Mouse (Mus musculus) CH12.LX (cell line): ENCODE results near the gene Cdyl2. TPM values are rescaled to one million over a fixed set of nuclear protein-coding genes. Genes with fewer than 3 reads are reported as not detected.
A peak's percentile ranks its signal among the peaks of the same experiment; 100 is the strongest.

Experiments used
- DNase-seq: peaks from one replicate; pipeline ENCODE4 v3.0.0-alpha.2; 2013; ENCODE audit errors: extremely low read depth
- H3K27ac ChIP-seq: 2 replicates; pipeline ENCODE4 v1.5.1; 2012; ENCODE audit warnings: low read depth, mild to moderate bottlenecking, control low read depth, moderate library complexity; ENCODE audit not compliant: insufficient read depth
- H3K27me3 ChIP-seq: replicated peaks from 2 replicates; pipeline ENCODE3; 2012; ENCODE audit warnings: inconsistent platforms
- H3K36me3 ChIP-seq, 2 experiments: replicated peaks in 1 of 2; 2 replicates each; pipeline versions ENCODE3 to v1.6.1; 2012; ENCODE audit warnings: inconsistent platforms in 1 of 2, low read length in 1 of 2, mild to moderate bottlenecking in 1 of 2, mixed read lengths in 1 of 2, moderate library complexity in 1 of 2; ENCODE audit not compliant: control insufficient read depth in 1 of 2, insufficient read depth in 1 of 2
- H3K4me1 ChIP-seq, 2 experiments: 2 replicates each; pipeline ENCODE4 v1.6.1; 2012; ENCODE audit warnings: inconsistent platforms in 1 of 2, moderate library complexity in 1 of 2; ENCODE audit not compliant: insufficient read depth in 2 of 2, control insufficient read depth in 1 of 2
- H3K4me2 ChIP-seq: 2 replicates; pipeline ENCODE4 v1.6.1; 2012; ENCODE audit warnings: low read depth, mild to moderate bottlenecking, control low read depth; ENCODE audit not compliant: poor library complexity, insufficient read depth, severe bottlenecking
- H3K4me3 ChIP-seq, 3 experiments: fragments of 150-350 bp in 1 of 3; sonication (generic) in 1 of 3; replicated peaks in 1 of 3; 2 replicates each; pipeline versions ENCODE3 to v1.5.1; 2011 to 2012; ENCODE audit warnings: low read depth in 2 of 3, low read length in 2 of 3, mild to moderate bottlenecking in 2 of 3, moderate library complexity in 2 of 3, control low read depth in 1 of 3, improper control_type of control experiment in 1 of 3, inconsistent platforms in 1 of 3, mixed read lengths in 1 of 3; ENCODE audit not compliant: poor library complexity in 1 of 3
- H3K79me2 ChIP-seq: replicated peaks from 2 replicates; pipeline ENCODE4 v1.6.1; 2012; ENCODE audit warnings: mild to moderate bottlenecking, moderate library complexity; ENCODE audit not compliant: control insufficient read depth, poor library complexity, insufficient read depth, severe bottlenecking; ENCODE audit errors: extremely low read depth
- H3K9ac ChIP-seq: 2 replicates; pipeline ENCODE4 v1.6.1; 2012; ENCODE audit warnings: low read depth, mild to moderate bottlenecking, control low read depth, moderate library complexity; ENCODE audit not compliant: insufficient read depth
- H3K9me3 ChIP-seq: replicated peaks from 2 replicates; pipeline ENCODE3; 2012; ENCODE audit warnings: low read length, inconsistent platforms, mixed read lengths
- BHLHE40 ChIP-seq: IDR thresholded peaks from 2 replicates; pipeline ENCODE4 v1.6.1; 2011; ENCODE audit warnings: mild to moderate bottlenecking, low read depth, low read length, improper control_type of control experiment
- CHD1 ChIP-seq: IDR thresholded peaks from 2 replicates; pipeline ENCODE4 v1.6.1; 2012; ENCODE audit warnings: low read depth, low read length, improper control_type of control experiment, inconsistent platforms
- E2F4 ChIP-seq: IDR thresholded peaks from 2 replicates; pipeline ENCODE4 v1.6.1; 2011; ENCODE audit warnings: low read depth, low read length, improper control_type of control experiment; ENCODE audit not compliant: insufficient replicate concordance
- EP300 ChIP-seq: IDR thresholded peaks from 2 replicates; pipeline ENCODE4 v1.6.1; 2011; ENCODE audit warnings: low read length, improper control_type of control experiment
- ETS1 ChIP-seq: conservative IDR thresholded peaks from 2 replicates; pipeline ENCODE4 v1.6.1; 2012; ENCODE audit warnings: low read depth, mild to moderate bottlenecking, inconsistent platforms, low read length, improper control_type of control experiment, moderate library complexity
- GABPA ChIP-seq: IDR thresholded peaks from 2 replicates; pipeline ENCODE4 v1.6.1; 2012; ENCODE audit warnings: low read depth, low read length, improper control_type of control experiment, inconsistent platforms; ENCODE audit not compliant: insufficient replicate concordance
- IRF4 ChIP-seq: IDR thresholded peaks from 2 replicates; pipeline ENCODE4 v1.6.1; 2014; ENCODE audit warnings: low read depth, mild to moderate bottlenecking, inconsistent platforms, low read length, improper control_type of control experiment
- JUND ChIP-seq: conservative IDR thresholded peaks from 2 replicates; pipeline ENCODE4 v1.6.1; 2011; ENCODE audit warnings: low read depth, low read length, improper control_type of control experiment
- MAX ChIP-seq: IDR thresholded peaks from 2 replicates; pipeline ENCODE4 v1.6.1; 2011; ENCODE audit warnings: low read length, improper control_type of control experiment
- MEF2A ChIP-seq: IDR thresholded peaks from 2 replicates; pipeline ENCODE4 v1.6.1; 2014; ENCODE audit warnings: low read depth, mild to moderate bottlenecking, inconsistent platforms, low read length, improper control_type of control experiment, borderline replicate concordance
- MYC ChIP-seq: IDR thresholded peaks from 2 replicates; pipeline ENCODE4 v1.6.1; 2011; ENCODE audit warnings: low read depth, mild to moderate bottlenecking, improper control_type of control experiment, low read length
- POLR2A ChIP-seq: IDR thresholded peaks from 2 replicates; pipeline ENCODE4 v1.6.1; 2011; ENCODE audit warnings: low read depth, mild to moderate bottlenecking, improper control_type of control experiment, low read length
- RCOR1 ChIP-seq: conservative IDR thresholded peaks from 2 replicates; pipeline ENCODE4 v1.6.1; 2012; ENCODE audit warnings: low read depth, mild to moderate bottlenecking, inconsistent platforms, low read length, improper control_type of control experiment
- SIN3A ChIP-seq: IDR thresholded peaks from 2 replicates; pipeline ENCODE4 v1.6.1; 2012; ENCODE audit warnings: low read length, improper control_type of control experiment, inconsistent platforms
- ZKSCAN1 ChIP-seq: IDR thresholded peaks from 2 replicates; pipeline ENCODE4 v1.6.1; 2012; ENCODE audit warnings: low read depth, inconsistent platforms, low read length, improper control_type of control experiment, borderline replicate concordance
- dilution Hi-C: fragments of 300-500 bp; cut with MboI; formaldehyde crosslinking; loops from 2 replicates; pipeline ENCODE4 v1.14.3; 2020; ENCODE audit warnings: low sequenced_read_pairs; ENCODE audit not compliant: extremely low pct_unique_long_range_greater_than_20kb, extremely low pct_ligation_motif_present
- in situ Hi-C: fragments of 300-500 bp; cut with MboI; formaldehyde crosslinking; loops from 3 replicates; pipeline ENCODE4 v1.14.3; 2019; ENCODE audit warnings: low sequenced_read_pairs, low pct_ligation_motif_present, low pct_unique_long_range_greater_than_20kb, mixed read lengths
- polyA plus RNA-seq: library from polyadenylated mRNA; unstranded; fragments of >175 nt; gene quantifications from 2 replicates; pipeline ENCODE4 v1.2.1, GENCODE M21; 2012; ENCODE audit warnings: low read depth; ENCODE audit not compliant: insufficient read length
- total RNA-seq, 2 experiments: library from RNA; depleted of rRNA; stranded (reverse); fragments of 300-350 nt in 1 of 2; fragments of >200 nt in 1 of 2; gene quantifications; 2 replicates each; pipeline ENCODE4 v1.2.3; 2012 to 2014

The Cdyl2 gene
- total and polyA plus RNA-seq, 3 experiments: 4.4 to 9.4 (median 6.9) TPM

GRCm38 (mm10) chr8:116633470-116634150 is 99.2 kb downstream of the Cdyl2 start (continued):
- peak; percentile 93 for TF ChIP-seq IRF4
- TF ChIP-seq CHD1: no peak

DNA sequence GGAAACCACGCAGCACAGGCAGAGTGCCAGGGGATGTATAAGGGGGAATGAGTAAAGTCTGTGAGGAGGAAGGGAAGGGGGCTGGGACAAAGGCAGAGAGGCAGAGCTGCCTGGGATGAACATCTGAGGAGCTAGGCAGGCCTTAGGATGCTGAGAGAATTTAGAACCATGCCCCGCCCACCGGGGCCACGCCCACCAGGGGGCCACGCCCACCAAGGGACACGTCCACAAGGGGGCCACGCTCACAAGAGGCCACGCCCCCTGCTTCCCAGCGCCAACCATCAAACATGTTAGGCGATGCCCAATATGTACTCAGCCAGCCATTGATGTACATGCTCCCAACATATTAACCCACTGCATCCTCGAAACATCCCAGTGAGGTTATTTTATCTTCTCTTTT is 102.7 kb downstream of the Cdyl2 start:
- no peak overlapping the region for H3K4me2 ChIP-seq
- H3K27ac ChIP-seq: no peak overlapping the region
- no peaks in the 10 kb centered on the region for H3K79me2 ChIP-seq
- H3K27me3 ChIP-seq: no peaks in the 10 kb centered on the region
- in situ Hi-C loops: no loop called here
- DNase-seq: no peak
- peaks cover 47 to 84% of the 10 kb centered on the region in 2 experiments for H3K4me1 ChIP-seq
- H3K9me3 ChIP-seq: no peaks in the 10 kb centered on the region
- TF ChIP-seq ZKSCAN1 (no peak), SIN3A (no peak)
- TF ChIP-seq, all 38 proteins: peak for 0
- no peak overlapping the region for H3K4me3 ChIP-seq
- H3K9ac ChIP-seq: no peak overlapping the region
- dilution Hi-C loops: no loop called here
- H3K36me3 ChIP-seq: peaks cover 0 to 1% of the 10 kb centered on the region in 2 experiments

- H3K4me1 ChIP-seq: peaks cover 42 to 81% of the 10 kb centered on the region in 2 experiments
- no peak overlapping the region for H3K4me2 ChIP-seq
- H3K4me3 ChIP-seq: peak overlapping the region in 1 of 3 experiments; percentile 11
- dilution Hi-C loops (no loop called here), in situ Hi-C loops (no loop called here)
- H3K27ac ChIP-seq: no peak overlapping the region
- TF ChIP-seq E2F4: no peak
- no peaks in the 10 kb centered on the region for H3K9me3 ChIP-seq
- H3K79me2 ChIP-seq: no peaks in the 10 kb centered on the region
- no peaks in the 10 kb centered on the region for H3K27me3 ChIP-seq
- H3K36me3 ChIP-seq: peaks cover 0 to 5% of the 10 kb centered on the region in 2 experiments
- H3K9ac ChIP-seq: no peak overlapping the region
- DNase-seq: no peak
Observed at GRCm38 (mm10) chr8:116628975-116629374, 103.8 kb downstream of the Cdyl2 start.

DNA sequence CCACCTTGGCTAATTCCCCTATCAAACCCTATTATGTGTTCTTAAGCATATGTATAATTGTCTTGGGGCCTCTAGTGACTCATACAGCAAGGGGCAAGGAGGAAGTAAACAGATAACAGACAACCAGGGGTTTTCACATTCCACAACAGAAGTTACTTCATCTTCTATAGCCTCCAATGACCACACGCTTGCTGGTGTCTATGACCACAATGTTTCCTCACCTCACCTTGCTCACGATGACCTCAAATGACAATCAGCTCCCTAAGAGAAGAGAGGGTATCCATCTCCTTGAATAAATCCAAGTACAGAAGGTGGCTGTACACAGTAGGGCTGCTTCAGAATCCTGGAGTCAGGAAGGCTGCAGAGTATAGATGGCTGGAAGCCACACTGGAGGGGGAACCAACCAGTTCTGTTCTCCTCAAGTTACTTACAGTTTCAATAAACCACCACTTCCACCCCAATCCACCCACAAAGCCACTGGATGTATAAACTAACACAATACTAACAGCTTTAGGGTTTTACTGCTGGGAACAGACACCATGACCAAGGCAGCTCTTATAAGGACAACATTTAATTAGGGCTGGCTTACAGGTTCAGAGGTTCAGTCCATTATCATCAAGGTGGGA is 104.8 kb downstream of the Cdyl2 start:
- H3K9me3 ChIP-seq: no peaks in the 10 kb centered on the region
- DNase-seq: peak; percentile 61
- H3K36me3 ChIP-seq: peaks cover 0 to 15% of the 10 kb centered on the region in 2 experiments
- TF ChIP-seq POLR2A: no peak
- peak; percentile 48; the same call in 1 of the 2 replicates for TF ChIP-seq ETS1
- TF ChIP-seq BHLHE40: 0 out of 2 replicates have a peak, but pooled peaks have one; percentile 51
- TF ChIP-seq MAX: 0 out of 2 replicates have a peak, but pooled peaks have one; percentile 14
- TF ChIP-seq RCOR1: no peak
- peak; percentile 59 for TF ChIP-seq EP300
- no peak for TF ChIP-seq GABPA
- TF ChIP-seq CHD1: no peak
- peak; percentile 43; the same call in 1 of the 2 replicates for TF ChIP-seq IRF4
- no peak for TF ChIP-seq MEF2A
- TF ChIP-seq JUND: no peak; the same call in 1 of the 2 replicates
- TF ChIP-seq MYC: no peak
- H3K27me3 ChIP-seq: no peaks in the 10 kb centered on the region
- in situ Hi-C loops (no loop called here), dilution Hi-C loops (no loop called here)
- H3K4me3 ChIP-seq: no peak overlapping the region
- H3K9ac ChIP-seq: no peak overlapping the region
- peak overlapping the region; percentile 28; the same call in 1 of the 2 replicates for H3K27ac ChIP-seq
- peaks cover 36 to 75% of the 10 kb centered on the region in 2 experiments for H3K4me1 ChIP-seq
- no peak overlapping the region for H3K4me2 ChIP-seq
- no peaks in the 10 kb centered on the region for H3K79me2 ChIP-seq
